Mouse (Mus musculus): ENCODE results near the gene Emc4.

GRCm38 (mm10) chr2:112359611-112360010 lies 8.2 kb downstream of the Emc4 start:
- no peak for TF ChIP-seq POLR2A (IDR thresholded peaks at IDR 0.05; ENCODE audit: insufficient read depth, low read depth, low read length)
- no peak for TF ChIP-seq EP300 (IDR thresholded peaks at IDR 0.05; ENCODE audit: insufficient read depth, low read depth, low read length)

Data from heart, adult 2 months (tissue).